Mouse (Mus musculus) intestine, embryonic 15.5 days (tissue): ENCODE measurements around the gene Olfr1320. TPM values are rescaled to one million over a fixed set of nuclear protein-coding genes. Genes with fewer than 3 reads are reported as not detected.
"Not testable (repeated sequence)": the region's sequence is repeated elsewhere in the genome, so short reads cannot be mapped to it uniquely, and the experiment has no call there.

Experiments
- ATAC-seq: fragments of 200-750 bp; cut with Nextera tagmentation; 2 replicates; pipeline ENCODE4 v1.8.0; 2017; ENCODE audit warnings: moderate TSS enrichment, moderate library complexity
- H3K27ac ChIP-seq: fragments of 300-500 bp; sonication (generic); 2 replicates; pipeline ENCODE4 v1.5.1; 2015; ENCODE audit warnings: mild to moderate bottlenecking, inconsistent platforms
- H3K27me3 ChIP-seq: fragments of 300-500 bp; sonication (generic); replicated peaks from 2 replicates; pipeline ENCODE4 v1.6.1; 2015; ENCODE audit warnings: inconsistent platforms
- H3K36me3 ChIP-seq: fragments of 300-500 bp; sonication (generic); 2 replicates; pipeline ENCODE4 v1.6.1; 2015; ENCODE audit warnings: inconsistent platforms
- H3K4me1 ChIP-seq: fragments of 300-500 bp; sonication (generic); replicated peaks from 2 replicates; pipeline ENCODE4 v1.6.1; 2015; ENCODE audit warnings: inconsistent platforms
- H3K4me2 ChIP-seq: fragments of 300-500 bp; sonication (generic); replicated peaks from 2 replicates; pipeline ENCODE4 v1.6.1; 2015; ENCODE audit warnings: mild to moderate bottlenecking, inconsistent platforms
- H3K4me3 ChIP-seq: fragments of 300-500 bp; sonication (generic); replicated peaks from 2 replicates; pipeline ENCODE4 v1.5.1; 2015; ENCODE audit warnings: inconsistent platforms
- H3K9ac ChIP-seq: fragments of 300-500 bp; sonication (generic); 2 replicates; pipeline ENCODE4 v1.6.1; 2015; ENCODE audit warnings: inconsistent platforms
- H3K9me3 ChIP-seq: fragments of 300-500 bp; sonication (generic); 2 replicates; pipeline ENCODE4 v1.6.1; 2016; ENCODE audit warnings: inconsistent platforms
- WGBS: fragments of 180-500 bp; shearing (Covaris S2); methylation state at CpG from one replicate; pipeline ENCODE4 v1.1.7; 2015; 5-methylcytosine and 5-hydroxymethylcytosine counted together
- polyA plus RNA-seq: library from polyadenylated mRNA; unstranded; fragments of >200 nt; fragmentation: Nextera tagmentation; extraction: Ambion mirVana; gene quantifications from 2 replicates; pipeline ENCODE4 v1.2.1, GENCODE M21; 2015

Gene Olfr1320
- not detected in 2 replicates for polyA plus RNA-seq

- no peak for ATAC-seq
- H3K4me2 ChIP-seq, result no peak within 1 kb of the TSS
- H3K4me1 ChIP-seq, result no peaks in the 10 kb centered on the region
- no peaks in the 10 kb centered on the region for H3K36me3 ChIP-seq
- H3K9me3 ChIP-seq, result no peaks in the 10 kb centered on the region
- no peaks in the 10 kb centered on the region for H3K27me3 ChIP-seq
- no peak within 1 kb of the TSS for H3K4me3 ChIP-seq
- WGBS, result 80% methylated on average over 1 of the region's 1 CpGs
- H3K27ac ChIP-seq, result no peak within 1 kb of the TSS
- no peak within 1 kb of the TSS for H3K9ac ChIP-seq
These were observed at the start of gene Olfr1320 for GRCm38 (mm10) chrX:49672033-49672432. Gene Olfr1320, plus strand, starts transcription at chrX:49672333.

GRCm38 (mm10) chrX:49627566-49627965 lies 44.6 kb upstream of the Olfr1320 start:
- no peak for ATAC-seq
- H3K36me3 ChIP-seq, result no peaks in the 10 kb centered on the region
- H3K4me2 ChIP-seq, result no peak overlapping the region
- H3K27me3 ChIP-seq, result no peaks in the 10 kb centered on the region
- no peaks in the 10 kb centered on the region for H3K9me3 ChIP-seq
- H3K4me1 ChIP-seq, result no peaks in the 10 kb centered on the region
- H3K9ac ChIP-seq, result no peak overlapping the region
- H3K4me3 ChIP-seq, result no peak overlapping the region
- H3K27ac ChIP-seq, result no peak overlapping the region

DNA sequence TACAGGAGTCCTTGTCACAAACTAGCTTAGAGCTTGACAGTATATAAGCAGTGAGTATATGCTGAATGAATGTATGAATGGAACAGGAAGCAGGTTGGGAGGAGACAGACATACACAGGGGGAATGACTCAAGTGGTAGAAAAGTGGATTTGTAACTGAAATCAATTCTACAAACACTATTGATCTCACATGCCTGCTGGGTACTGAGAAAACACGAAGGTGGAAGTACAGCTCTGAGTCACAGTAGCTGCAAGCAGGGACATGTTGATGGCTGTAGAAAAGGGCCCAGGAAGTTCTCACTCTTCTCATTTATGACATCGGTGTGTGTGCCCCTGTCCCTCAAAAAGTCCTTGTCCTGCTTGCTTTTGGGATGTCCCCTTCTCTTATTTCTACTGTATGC lies 40.9 kb upstream of the Olfr1320 start:
- H3K27ac ChIP-seq, result no peak overlapping the region
- no peaks in the 10 kb centered on the region for H3K4me1 ChIP-seq
- no peak overlapping the region for H3K4me2 ChIP-seq
- no peaks in the 10 kb centered on the region for H3K27me3 ChIP-seq
- whole genome bisulfite sequencing, result 65% methylated on average over 2 of the region's 2 CpGs
- H3K9ac ChIP-seq, result no peak overlapping the region
- no peak overlapping the region for H3K4me3 ChIP-seq
- H3K36me3 ChIP-seq, result no peaks in the 10 kb centered on the region
- no peak for ATAC-seq
- H3K9me3 ChIP-seq, result no peaks in the 10 kb centered on the region

DNA sequence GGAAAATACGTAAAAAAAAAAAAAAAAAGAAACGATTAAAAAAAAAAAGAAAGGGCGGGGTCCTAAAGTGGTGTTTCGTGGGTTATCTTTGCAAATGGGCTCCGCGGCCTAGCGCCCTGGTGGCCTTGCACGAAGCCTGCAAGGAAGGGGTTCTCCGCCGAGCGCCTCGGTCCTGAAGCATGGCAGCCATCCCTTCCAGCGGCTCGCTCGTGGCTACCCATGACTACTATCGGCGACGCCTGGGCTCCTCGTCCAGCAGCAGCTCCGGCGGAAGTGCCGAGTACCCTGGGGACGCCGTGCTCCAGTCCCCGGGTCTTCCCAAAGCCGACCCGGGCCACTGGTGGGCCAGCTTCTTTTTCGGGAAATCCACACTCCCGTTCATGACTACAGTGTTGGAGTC lies 11.4 kb upstream of the Olfr1320 start:
- WGBS, result 85% methylated on average over 27 of the region's 29 CpGs
- H3K9ac ChIP-seq, ATAC-seq, H3K9me3 ChIP-seq, H3K4me2 ChIP-seq, H3K36me3 ChIP-seq, H3K4me1 ChIP-seq, H3K27ac ChIP-seq, H3K4me3 ChIP-seq, H3K27me3 ChIP-seq: not testable (repeated sequence)

Other genes starting within 250 kb of the Olfr1320 start
- gene Arhgap36, start 208.4 kb upstream of the Olfr1320 start, polyA plus RNA-seq, result 1.5 and 2.3 TPM in 2 replicates
- gene Olfr1321, start 62.7 kb downstream of the Olfr1320 start, polyA plus RNA-seq, result not detected in 2 replicates
- 1.9 and 2.1 TPM in 2 replicates for gene Igsf1, start 125.4 kb downstream of the Olfr1320 start, polyA plus RNA-seq
- gene Olfr1322, start 219.2 kb downstream of the Olfr1320 start, polyA plus RNA-seq, result not detected in 2 replicates